Mouse (Mus musculus) spleen, postnatal 4 days (tissue): ENCODE measurements around the gene Thap4.

Experiments used
- DNase-seq, 2 experiments: peaks; one replicate each; pipeline ENCODE4 v3.0.0; 2022; ENCODE audit warnings: low spot score in 2 of 2

Gene Thap4

GRCm38 (mm10) chr1:93742910-93743309 is 11.8 kb downstream of the Thap4 start:
- no peak for DNase-seq

DNA sequence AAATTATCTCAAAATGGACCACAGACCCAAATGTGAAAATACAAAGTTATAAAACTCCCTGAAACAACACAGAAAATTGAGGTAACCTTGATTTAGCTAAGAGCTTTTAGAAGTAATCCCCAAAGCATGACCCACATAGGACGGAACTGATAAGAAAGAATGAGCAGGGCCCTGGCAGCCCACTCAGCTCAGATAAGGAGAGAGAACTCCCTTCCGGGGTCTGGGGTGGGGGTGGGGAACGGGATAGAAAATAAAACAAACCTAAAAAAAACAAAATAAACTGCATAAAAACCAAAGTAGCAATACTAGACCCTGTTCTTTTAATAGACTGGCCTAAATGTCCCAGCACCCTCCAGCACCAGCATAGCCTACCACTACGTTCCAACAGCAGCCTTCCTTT is 12.7 kb downstream of the Thap4 start:
- no peak for DNase-seq

DNA sequence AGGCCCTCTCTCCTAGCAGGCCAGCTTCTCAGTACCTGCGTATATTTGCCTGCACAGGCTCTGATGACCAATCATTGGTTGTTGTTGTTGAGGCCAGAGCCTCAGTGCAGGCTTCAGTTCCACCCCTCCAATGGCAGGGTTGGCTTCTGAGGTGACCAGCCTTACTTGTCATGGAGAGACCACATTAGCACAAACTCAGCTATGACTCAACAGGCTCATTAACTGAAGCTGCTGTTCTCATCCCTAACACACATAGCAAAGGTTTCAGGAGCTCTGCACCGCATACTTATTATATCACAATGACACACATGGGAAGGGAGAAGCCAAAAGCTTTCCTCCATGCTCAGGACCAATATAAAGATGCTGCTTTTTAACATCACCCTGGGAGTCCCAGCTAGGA is 14.0 kb downstream of the Thap4 start:
- DNase-seq: no peak

DNA sequence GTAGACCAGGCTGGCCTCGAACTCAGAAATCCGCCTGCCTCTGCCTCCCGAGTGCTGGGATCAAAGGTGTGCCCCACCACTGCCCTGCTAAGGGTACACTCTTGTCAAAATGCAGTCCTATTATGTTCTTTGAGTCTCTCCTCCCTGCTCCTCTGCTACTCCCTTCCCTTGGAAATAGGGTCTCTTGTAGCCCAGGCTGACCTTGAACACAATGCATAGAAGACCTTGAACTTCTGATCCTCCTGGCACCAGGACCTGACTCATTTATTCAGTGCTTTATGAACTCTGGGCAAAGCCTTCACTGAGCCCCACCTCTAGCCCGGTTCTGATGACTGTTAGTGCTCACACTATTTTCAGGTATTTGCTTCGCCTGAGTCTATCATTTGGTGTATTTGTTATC is 17.0 kb downstream of the Thap4 start:
- DNase-seq: no peak

- no peak for DNase-seq
Observed at GRCm38 (mm10) chr1:93735859-93736258, 18.8 kb downstream of the Thap4 start.

GRCm38 (mm10) chr1:93731880-93732281 is 22.8 kb downstream of the Thap4 start:
- DNase-seq: no peak

DNA sequence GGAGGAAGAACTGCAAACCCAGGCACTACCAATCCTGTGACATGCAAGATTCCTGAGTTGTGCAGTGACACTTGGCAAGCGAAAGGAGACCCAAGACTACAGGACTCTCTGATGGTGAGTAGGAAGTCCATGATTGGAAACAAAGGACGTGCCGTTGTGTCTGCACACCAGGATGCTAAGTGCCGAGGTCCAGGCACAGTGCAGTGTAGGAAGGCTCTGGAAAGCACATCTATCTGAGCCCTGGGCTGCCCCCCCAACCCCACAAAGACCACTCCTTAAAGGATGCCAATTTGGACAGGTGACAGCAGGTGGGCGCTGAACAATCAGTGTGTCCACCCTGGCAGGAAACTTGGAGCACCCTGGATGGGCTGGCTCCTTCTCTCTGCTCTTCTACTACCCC is 23.6 kb downstream of the Thap4 start:
- DNase-seq: no peak

GRCm38 (mm10) chr1:93726974-93727373 is 27.7 kb downstream of the Thap4 start:
- DNase-seq: peak; percentile 57 to 80

- DNase-seq: no peak
Observed at GRCm38 (mm10) chr1:93726116-93726515, 28.5 kb downstream of the Thap4 start.

- no peak for DNase-seq
Observed at GRCm38 (mm10) chr1:93725665-93726064, 29.0 kb downstream of the Thap4 start.

DNA sequence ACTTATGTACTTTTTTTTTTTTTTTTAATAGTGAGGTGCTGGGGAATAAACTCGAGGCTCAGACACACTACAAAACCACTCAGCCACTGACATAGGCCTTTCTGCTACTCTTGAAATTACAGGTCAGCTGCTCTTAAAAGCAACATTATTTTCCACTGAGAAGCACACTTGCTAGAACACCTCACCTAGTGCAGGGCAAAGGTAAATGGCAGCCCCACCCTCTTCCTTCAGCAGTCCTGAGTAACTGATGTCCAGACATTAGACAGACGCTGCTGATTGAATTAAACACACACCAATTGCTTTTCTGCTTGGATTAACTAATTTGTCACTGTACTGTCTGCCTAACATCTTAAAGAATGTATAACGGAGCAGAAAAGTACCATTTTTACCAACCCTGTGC is 30.0 kb downstream of the Thap4 start:
- no peak for DNase-seq

DNA sequence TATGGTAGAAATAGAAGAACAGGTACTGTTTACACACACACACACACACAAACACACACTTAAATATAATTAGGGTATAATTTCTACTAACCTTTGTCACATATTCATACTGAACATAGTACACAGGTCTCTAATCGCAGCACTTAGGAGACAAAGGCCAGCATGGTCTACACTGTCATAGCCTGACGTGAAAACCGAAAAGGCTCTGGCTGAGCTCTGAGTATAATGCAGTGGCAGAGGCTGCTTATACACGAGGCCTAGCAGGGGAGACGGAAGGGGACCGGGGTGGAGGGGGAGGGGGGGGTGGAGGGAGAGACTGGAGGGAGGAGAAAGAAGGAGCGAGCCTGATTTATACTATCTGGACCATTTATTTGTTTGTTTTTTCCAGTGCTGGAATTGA is 33.1 kb downstream of the Thap4 start:
- DNase-seq: no peak

DNA sequence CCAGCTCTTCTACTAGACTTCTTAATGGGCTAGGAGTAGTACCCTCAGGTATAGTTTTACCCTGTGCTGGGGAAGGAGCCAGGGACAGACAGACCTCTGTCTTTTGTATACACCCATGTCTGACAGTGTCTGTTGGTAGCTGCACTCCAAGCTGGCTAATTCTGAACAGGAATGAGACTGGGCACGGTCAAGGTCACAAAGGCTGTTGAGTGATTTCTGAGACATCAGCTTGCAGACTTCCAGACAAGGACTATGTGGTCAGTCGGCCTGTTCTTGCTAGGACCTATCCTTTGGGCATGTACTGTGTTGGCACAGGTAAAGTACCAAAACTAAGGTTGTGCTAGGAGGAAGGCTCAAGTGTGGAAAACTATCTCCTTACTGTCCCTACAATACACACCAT is 38.5 kb downstream of the Thap4 start:
- no peak for DNase-seq

DNA sequence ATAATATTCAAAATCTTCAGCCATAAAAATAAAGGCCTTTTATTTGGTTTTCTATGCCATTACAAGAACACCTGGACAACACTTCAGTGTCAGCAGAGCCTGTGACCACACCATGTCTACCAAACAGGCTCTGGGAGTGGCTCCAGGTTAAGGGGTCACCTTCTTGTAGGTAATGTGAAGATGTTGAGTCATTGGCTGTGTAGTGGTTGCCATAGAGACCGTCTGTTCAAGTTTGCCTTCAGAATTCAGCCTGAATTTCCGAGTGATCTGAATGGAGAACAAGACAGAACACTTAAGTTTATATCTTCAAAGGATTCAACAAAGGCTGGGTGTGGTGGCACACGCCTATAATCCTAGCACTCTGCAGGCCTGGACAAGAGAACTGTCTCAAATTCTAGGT is 49.3 kb downstream of the Thap4 start:
- no peak for DNase-seq

- DNase-seq: no peak
Observed at GRCm38 (mm10) chr1:93704341-93704740, 50.3 kb downstream of the Thap4 start.

DNA sequence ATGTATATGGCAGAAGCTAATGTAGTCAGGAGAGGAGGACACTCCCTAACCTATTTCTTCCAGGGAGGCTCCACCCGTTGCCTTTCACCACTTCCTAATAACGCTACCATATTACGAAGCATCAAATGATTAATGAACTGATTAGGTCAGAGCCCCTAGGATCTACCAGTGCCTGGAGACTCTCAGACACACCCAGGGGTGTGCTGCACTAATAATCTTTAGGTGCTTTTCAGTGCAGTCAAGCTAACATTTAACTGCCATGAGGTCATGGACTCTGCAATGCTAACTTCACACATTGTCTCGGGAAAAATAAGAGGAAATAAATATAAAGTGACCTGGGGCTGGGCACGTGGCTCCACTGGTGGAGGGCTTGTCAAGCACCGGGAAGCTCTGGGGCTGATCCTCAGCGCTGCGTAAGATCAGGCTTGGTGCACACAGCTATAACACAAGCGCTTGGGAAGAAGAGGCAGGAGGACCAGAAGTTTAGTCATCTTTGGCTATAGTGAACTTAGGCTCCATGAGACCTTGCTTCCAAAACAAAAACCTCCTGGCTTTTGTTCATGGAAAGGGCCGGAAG is 51.1 kb downstream of the Thap4 start:
- no peak for DNase-seq

GRCm38 (mm10) chr1:93702106-93702505 is 52.6 kb downstream of the Thap4 start:
- DNase-seq: no peak

GRCm38 (mm10) chr1:93699159-93699558 is 55.5 kb downstream of the Thap4 start:
- DNase-seq: no peak

GRCm38 (mm10) chr1:93697317-93697716 is 57.3 kb downstream of the Thap4 start:
- no peak for DNase-seq

- DNase-seq: no peak
Observed at GRCm38 (mm10) chr1:93694966-93695365, 59.7 kb downstream of the Thap4 start.

GRCm38 (mm10) chr1:93693943-93694342 is 60.7 kb downstream of the Thap4 start:
- no peak for DNase-seq

GRCm38 (mm10) chr1:93693502-93693901 is 61.2 kb downstream of the Thap4 start:
- DNase-seq: no peak

- no peak for DNase-seq
Observed at GRCm38 (mm10) chr1:93692773-93693172, 61.9 kb downstream of the Thap4 start.

DNA sequence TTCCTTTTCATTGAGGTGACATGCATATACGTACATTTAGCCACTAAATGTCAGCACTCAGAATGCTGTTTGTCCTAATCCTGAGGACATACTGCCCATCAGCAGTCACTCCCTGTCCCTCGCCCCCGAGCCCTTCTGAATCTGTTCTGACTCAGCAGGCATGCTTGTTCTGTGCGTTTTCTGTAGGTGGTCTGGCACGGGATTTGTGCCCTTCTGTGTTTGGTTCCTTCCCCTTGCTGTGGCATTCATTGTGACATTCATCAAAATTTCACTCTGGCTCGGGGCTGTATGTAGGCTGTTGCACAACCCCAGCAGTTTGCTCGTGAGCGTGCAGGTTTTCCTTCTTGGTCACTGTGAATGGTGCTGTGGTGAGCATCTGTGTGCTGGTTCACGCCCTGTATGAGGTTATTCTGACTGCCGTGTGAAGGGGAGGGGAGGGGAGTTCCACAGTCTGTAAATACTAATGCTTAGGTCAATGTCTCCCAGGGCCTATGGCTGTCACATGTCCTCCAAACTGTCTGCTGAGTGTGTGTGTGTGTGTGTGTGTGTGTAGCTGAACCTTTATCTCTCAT is 62.8 kb downstream of the Thap4 start:
- no peak for DNase-seq
